Mouse (Mus musculus): ENCODE data around the gene Sept9.
A peak's percentile ranks its signal among the peaks of the same experiment; 100 is the strongest.

GRCm38 (mm10) chr11:117279993-117280392 is 80.5 kb downstream of the Sept9 start:
- TF ChIP-seq CTCF (IDR thresholded peaks at IDR 0.05) (0 out of 2 replicates have a peak, but pooled peaks have one; percentile 8), EP300 (IDR thresholded peaks at IDR 0.05) (no peak)
